Mouse (Mus musculus): ENCODE results near the gene Rab3il1. TPM values are rescaled to one million over a fixed set of nuclear protein-coding genes. Genes with fewer than 3 reads are reported as not detected.

Rab3il1 gene
- total and polyA plus RNA-seq, 3 experiments, result 0.04 TPM; not detected in 2

- dilution Hi-C loops (cut with MboI; ENCODE audit: extremely low pct_ligation_motif_present, extremely low pct_unique_long_range_greater_than_20kb, low sequenced_read_pairs) (no loop called here), in situ Hi-C loops (cut with MboI; ENCODE audit: low pct_ligation_motif_present, low pct_unique_long_range_greater_than_20kb, low sequenced_read_pairs) (no loop called here)
- DNase-seq (ENCODE audit: extremely low read depth), result no peak
- Histone ChIP-seq H3K9me3 (replicated peaks; ENCODE audit: low read length) (no peaks in the 10 kb centered on the region), H3K4me1 (ENCODE audit: control insufficient read depth in 1 of 2, insufficient read depth in 2 of 2) (peaks cover 5 to 15% of the 10 kb centered on the region in 2 experiments; a peak in 3 of 4 replicates), H3K9ac (ENCODE audit: insufficient read depth, low read depth) (no peak overlapping the region), H3K79me2 (replicated peaks; ENCODE audit: control insufficient read depth, extremely low read depth, insufficient read depth, poor library complexity, severe bottlenecking) (no peaks in the 10 kb centered on the region), H3K4me2 (ENCODE audit: insufficient read depth, low read depth, poor library complexity, severe bottlenecking) (no peak overlapping the region), H3K27me3 (replicated peaks) (no peaks in the 10 kb centered on the region), H3K4me3 (replicated peaks in 1 of 3; ENCODE audit: low read depth in 2 of 3, low read length in 2 of 3, poor library complexity in 1 of 3) (no peak overlapping the region), H3K36me3 (replicated peaks in 1 of 2; ENCODE audit: control insufficient read depth in 1 of 2, insufficient read depth in 1 of 2, low read length in 1 of 2) (no peaks in the 10 kb centered on the region), H3K27ac (ENCODE audit: insufficient read depth, low read depth) (no peak overlapping the region)
- TF ChIP-seq HCFC1 (IDR thresholded peaks at IDR 0.05; ENCODE audit: low read depth, low read length), result no peak
- TF ChIP-seq JUND (conservative IDR thresholded peaks at IDR 0.05; ENCODE audit: low read depth, low read length), result no peak
- no peak for TF ChIP-seq ZMIZ1 (IDR thresholded peaks at IDR 0.05; ENCODE audit: low read depth, low read length)
- TF ChIP-seq USF1 (IDR thresholded peaks at IDR 0.05; ENCODE audit: low read depth, low read length), result no peak
- no peak for TF ChIP-seq POLR2A (IDR thresholded peaks at IDR 0.05; ENCODE audit: low read depth, low read length)
- no peak for TF ChIP-seq CHD1 (IDR thresholded peaks at IDR 0.05; ENCODE audit: low read depth, low read length)
- no peak for TF ChIP-seq MEF2A (IDR thresholded peaks at IDR 0.05; ENCODE audit: borderline replicate concordance, low read depth, low read length)
- TF ChIP-seq JUN (IDR thresholded peaks at IDR 0.05; ENCODE audit: insufficient read depth, low read depth, low read length), result no peak
- no peak for TF ChIP-seq RCOR1 (conservative IDR thresholded peaks at IDR 0.05; ENCODE audit: low read depth, low read length)
- TF ChIP-seq ETS1 (conservative IDR thresholded peaks at IDR 0.05; ENCODE audit: low read depth, low read length), result no peak
- TF ChIP-seq E2F4 (IDR thresholded peaks at IDR 0.05; ENCODE audit: insufficient replicate concordance, low read depth, low read length), result no peak
- TF ChIP-seq ZNF384 (IDR thresholded peaks at IDR 0.05; ENCODE audit: low read depth, low read length), result no peak
These were observed 48.1 kb downstream of the Rab3il1 start for GRCm38 (mm10) chr19:10049533-10049932.

- no peak overlapping the region for H3K4me3 ChIP-seq (replicated peaks in 1 of 3; ENCODE audit: low read depth in 2 of 3, low read length in 2 of 3, poor library complexity in 1 of 3)
- no peak overlapping the region for H3K4me2 ChIP-seq (ENCODE audit: insufficient read depth, low read depth, poor library complexity, severe bottlenecking)
- TF ChIP-seq RAD21 (IDR thresholded peaks at IDR 0.05; ENCODE audit: low read depth, low read length) (no peak), MEF2A (IDR thresholded peaks at IDR 0.05; ENCODE audit: borderline replicate concordance, low read depth, low read length) (no peak), E2F4 (IDR thresholded peaks at IDR 0.05; ENCODE audit: insufficient replicate concordance, low read depth, low read length) (no peak), ELF1 (IDR thresholded peaks at IDR 0.05; ENCODE audit: low read depth, low read length) (no peak), NELFE (IDR thresholded peaks at IDR 0.05; ENCODE audit: low read depth, low read length) (no peak), ZNF384 (IDR thresholded peaks at IDR 0.05; ENCODE audit: low read depth, low read length) (no peak), KAT2A (IDR thresholded peaks at IDR 0.05; ENCODE audit: insufficient replicate concordance, low read length) (no peak), CHD1 (IDR thresholded peaks at IDR 0.05; ENCODE audit: low read depth, low read length) (no peak), MAZ (IDR thresholded peaks at IDR 0.05; ENCODE audit: low read depth, low read length) (no peak), CHD2 (IDR thresholded peaks at IDR 0.05; ENCODE audit: low read length) (no peak), IRF4 (IDR thresholded peaks at IDR 0.05; ENCODE audit: low read depth, low read length) (no peak), USF2 (conservative IDR thresholded peaks at IDR 0.05; ENCODE audit: low read depth, low read length) (no peak), TBP (conservative IDR thresholded peaks at IDR 0.05; ENCODE audit: low read depth, low read length) (no peak), BHLHE40 (IDR thresholded peaks at IDR 0.05; ENCODE audit: low read depth, low read length) (no peak), USF1 (IDR thresholded peaks at IDR 0.05; ENCODE audit: low read depth, low read length) (no peak), NRF1 (IDR thresholded peaks at IDR 0.05; ENCODE audit: low read depth, low read length) (no peak)
- no peak overlapping the region for H3K27ac ChIP-seq (ENCODE audit: insufficient read depth, low read depth)
- no peaks in the 10 kb centered on the region for H3K27me3 ChIP-seq (replicated peaks)
- H3K79me2 ChIP-seq (replicated peaks; ENCODE audit: control insufficient read depth, extremely low read depth, insufficient read depth, poor library complexity, severe bottlenecking), result no peaks in the 10 kb centered on the region
- dilution Hi-C loops (cut with MboI; ENCODE audit: extremely low pct_ligation_motif_present, extremely low pct_unique_long_range_greater_than_20kb, low sequenced_read_pairs) (no loop called here), in situ Hi-C loops (cut with MboI; ENCODE audit: low pct_ligation_motif_present, low pct_unique_long_range_greater_than_20kb, low sequenced_read_pairs) (no loop called here)
- no peak for DNase-seq (ENCODE audit: extremely low read depth)
- no peaks in the 10 kb centered on the region for H3K36me3 ChIP-seq (replicated peaks in 1 of 2; ENCODE audit: control insufficient read depth in 1 of 2, insufficient read depth in 1 of 2, low read length in 1 of 2)
- no peaks in the 10 kb centered on the region for H3K9me3 ChIP-seq (replicated peaks; ENCODE audit: low read length)
- H3K9ac ChIP-seq (ENCODE audit: insufficient read depth, low read depth), result no peak overlapping the region
- peaks cover 5 to 15% of the 10 kb centered on the region in 2 experiments; a peak in 3 of 4 replicates for H3K4me1 ChIP-seq (ENCODE audit: control insufficient read depth in 1 of 2, insufficient read depth in 2 of 2)
These were observed 49.0 kb downstream of the Rab3il1 start for GRCm38 (mm10) chr19:10050438-10050837.
